Mouse (Mus musculus) thymus, adult 2 months (tissue): ENCODE results near the gene Rpsa.

ENCODE experiments used
- CTCF ChIP-seq: fragments of 200-500 bp; IDR thresholded peaks from 2 replicates; pipeline ENCODE4 v1.5.1; 2012; ENCODE audit warnings: mild to moderate bottlenecking, control low read depth, low read length, moderate library complexity, borderline replicate concordance; ENCODE audit not compliant: control insufficient read depth, poor library complexity, insufficient read depth; ENCODE audit errors: extremely low read depth
- POLR2A ChIP-seq: fragments of 200-500 bp; IDR thresholded peaks from 2 replicates; pipeline ENCODE4 v1.6.1; 2012; ENCODE audit warnings: mild to moderate bottlenecking, low read length, control low read depth, moderate library complexity; ENCODE audit not compliant: control insufficient read depth, poor library complexity, insufficient read depth; ENCODE audit errors: extremely low read depth

GRCm38 (mm10) chr9:120099304-120099703 lies 28.2 kb upstream of the Rpsa start:
- TF ChIP-seq CTCF (no peak), POLR2A (no peak)
